ENCODE assay signal across 15 mouse cellular contexts in the genomic region with DNA sequence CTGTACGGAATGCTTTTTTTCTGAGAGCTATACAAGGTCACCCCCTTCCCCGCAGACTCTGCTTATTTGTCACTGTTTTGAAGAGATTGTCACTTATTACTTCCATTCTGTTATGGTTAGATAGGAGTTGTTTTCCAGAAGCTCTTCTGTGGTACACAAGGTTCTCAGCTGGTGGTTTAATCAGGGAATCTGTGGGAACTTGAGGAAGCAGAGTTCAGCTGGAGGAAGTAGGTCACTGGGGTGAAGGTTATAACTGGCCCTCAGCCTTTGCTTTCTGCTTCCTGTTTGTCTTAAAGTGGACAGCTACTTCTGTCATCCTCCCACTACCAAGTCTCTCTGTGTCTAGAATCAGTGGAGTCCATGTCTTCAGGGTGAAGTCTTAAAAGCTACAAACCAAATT.
A peak's percentile ranks its signal among the peaks of the same experiment; 100 is the strongest.
DNase-seq lines count a peak whose midpoint lies in the region; ATAC-seq and TF ChIP-seq lines count a peak whose summit lies in the region.
"Had no signal": no experiment of that assay in that cellular context is flagged by ENCODE, and none has a peak within 500 bp of the region (broad histone marks: within the 10 kb centered on the region; RNA-seq: fewer than 3 reads in every experiment).

No protein-coding gene starts in this region.

- no peaks in the 10 kb centered on the region for H3K4me1 ChIP-seq in heart, embryonic 11.5 days (ENCODE audit: control insufficient read depth, insufficient read depth, low read length)
- H3K4me1 ChIP-seq in kidney, postnatal 0 days (replicated peaks; ENCODE audit: insufficient read depth, low read length), result no peaks in the 10 kb centered on the region
- peaks cover 5% of the 10 kb centered on the region for H3K4me1 ChIP-seq in midbrain, embryonic 11.5 days (ENCODE audit: control insufficient read depth, insufficient read depth, low read length)
- peaks cover 12% of the 10 kb centered on the region for H3K4me1 ChIP-seq in midbrain, embryonic 10.5 days
- H3K4me1 ChIP-seq in forebrain, postnatal 0 days (ENCODE audit: insufficient read depth), result no peaks in the 10 kb centered on the region
- H3K4me1 ChIP-seq: hindbrain, embryonic 12.5 days; limb, embryonic 13.5 days had no signal

- H3K9ac ChIP-seq in heart, embryonic 11.5 days (ENCODE audit: low read depth, low read length), result no peak overlapping the region
- H3K9ac ChIP-seq in kidney, postnatal 0 days (ENCODE audit: low read depth, low read length), result no peak overlapping the region
- H3K9ac ChIP-seq in midbrain, embryonic 11.5 days (ENCODE audit: low read length), result no peak overlapping the region
- no peak overlapping the region for H3K9ac ChIP-seq in forebrain, postnatal 0 days
- H3K9ac ChIP-seq: hindbrain, embryonic 12.5 days; limb, embryonic 13.5 days had no signal

- DNase-seq in heart, adult 18-20 months, result peak; percentile 18 to 75
- peak; percentile 34 for DNase-seq in kidney, postnatal 0 days (ENCODE audit: low spot score)
- no peak for DNase-seq in kidney, adult 8-10 months
- DNase-seq in midbrain, embryonic 11.5 days (ENCODE audit: low spot score, missing footprints), result peak; percentile 39
- DNase-seq in midbrain, embryonic 10.5 days (ENCODE audit: low spot score), result no peak
- DNase-seq in forebrain, postnatal 0 days, result no peak
- DNase-seq in right cerebral cortex, postnatal 36 days (ENCODE audit: low spot score in 2 of 2), result no peak
- DNase-seq: cerebellum, adult 18-20 months; cerebellum, postnatal 36 days; thymus, postnatal 14 days had no signal

- no peak for TF ChIP-seq CTCF in kidney, postnatal 0 days (IDR thresholded peaks at IDR 0.05; ENCODE audit: low read depth)
- TF ChIP-seq CTCF in forebrain, postnatal 0 days (IDR thresholded peaks at IDR 0.05; ENCODE audit: low read depth), result no peak

- H3K4me3 ChIP-seq in heart, embryonic 11.5 days (ENCODE audit: low read depth, low read length), result no peak overlapping the region
- no peak overlapping the region for H3K4me3 ChIP-seq in kidney, postnatal 0 days (replicated peaks; ENCODE audit: low read depth, low read length)
- H3K4me3 ChIP-seq in midbrain, embryonic 11.5 days (ENCODE audit: low read depth, low read length), result no peak overlapping the region
- H3K4me3 ChIP-seq in midbrain, embryonic 10.5 days, result no peak overlapping the region
- H3K4me3 ChIP-seq in forebrain, postnatal 0 days (ENCODE audit: low read depth, low read length), result no peak overlapping the region
- H3K4me3 ChIP-seq: erythroblast, embryonic 14.5 days; hindbrain, embryonic 12.5 days; limb, embryonic 13.5 days had no signal

- H3K36me3 ChIP-seq in heart, embryonic 11.5 days (ENCODE audit: control insufficient read depth, insufficient read depth, low read length), result no peaks in the 10 kb centered on the region
- H3K36me3 ChIP-seq in kidney, postnatal 0 days (ENCODE audit: insufficient read depth, low read length), result no peaks in the 10 kb centered on the region
- no peaks in the 10 kb centered on the region for H3K36me3 ChIP-seq in midbrain, embryonic 11.5 days (ENCODE audit: control insufficient read depth, insufficient read depth, low read length)
- no peaks in the 10 kb centered on the region for H3K36me3 ChIP-seq in midbrain, embryonic 10.5 days
- no peaks in the 10 kb centered on the region for H3K36me3 ChIP-seq in forebrain, postnatal 0 days (ENCODE audit: insufficient read depth)
- H3K36me3 ChIP-seq: hindbrain, embryonic 12.5 days; limb, embryonic 13.5 days had no signal

- no peak overlapping the region for H3K4me2 ChIP-seq in heart, embryonic 11.5 days
- no peak overlapping the region for H3K4me2 ChIP-seq in kidney, postnatal 0 days (ENCODE audit: low read length)
- H3K4me2 ChIP-seq in midbrain, embryonic 11.5 days, result no peak overlapping the region
- H3K4me2 ChIP-seq in forebrain, postnatal 0 days (ENCODE audit: low read depth), result no peak overlapping the region
- H3K4me2 ChIP-seq: hindbrain, embryonic 12.5 days; limb, embryonic 13.5 days had no signal

- H3K27me3 ChIP-seq in heart, embryonic 11.5 days (ENCODE audit: control insufficient read depth, insufficient read depth, low read length), result no peaks in the 10 kb centered on the region
- H3K27me3 ChIP-seq in kidney, postnatal 0 days (ENCODE audit: insufficient read depth, low read length), result no peaks in the 10 kb centered on the region
- no peaks in the 10 kb centered on the region for H3K27me3 ChIP-seq in midbrain, embryonic 11.5 days (ENCODE audit: control insufficient read depth, insufficient read depth, low read length)
- no peaks in the 10 kb centered on the region for H3K27me3 ChIP-seq in midbrain, embryonic 10.5 days (ENCODE audit: low read depth, poor library complexity, severe bottlenecking)
- H3K27me3 ChIP-seq in forebrain, postnatal 0 days (ENCODE audit: insufficient read depth, low read length), result no peaks in the 10 kb centered on the region
- H3K27me3 ChIP-seq: hindbrain, embryonic 12.5 days; limb, embryonic 13.5 days had no signal

- 79% methylated on average over 2 of the region's 2 CpGs for WGBS in heart, embryonic 11.5 days (ENCODE audit: insufficient replicate concordance)
- 73% methylated on average over 2 of the region's 2 CpGs for WGBS in kidney, postnatal 0 days
- 82% methylated on average over 2 of the region's 2 CpGs for WGBS in midbrain, embryonic 11.5 days
- 86% methylated on average over 2 of the region's 2 CpGs for WGBS in midbrain, embryonic 10.5 days
- 92% methylated on average over 2 of the region's 2 CpGs for WGBS in forebrain, postnatal 0 days

- ATAC-seq in heart, embryonic 11.5 days (replicated peaks; ENCODE audit: insufficient number of reproducible peaks, low FRiP score, low TSS enrichment), result no peak
- ATAC-seq in kidney, postnatal 0 days (replicated peaks; ENCODE audit: low FRiP score, low read depth), result no peak
- no peak for ATAC-seq in midbrain, embryonic 11.5 days (ENCODE audit: low FRiP score)
- no peak for ATAC-seq in forebrain, postnatal 0 days
- ATAC-seq: forebrain, embryonic 14.5 days had no signal

- no peaks in the 10 kb centered on the region for H3K9me3 ChIP-seq in heart, embryonic 11.5 days (replicated peaks; ENCODE audit: control insufficient read depth, low read length)
- no peaks in the 10 kb centered on the region for H3K9me3 ChIP-seq in kidney, postnatal 0 days (replicated peaks; ENCODE audit: low read length)
- H3K9me3 ChIP-seq in midbrain, embryonic 11.5 days (ENCODE audit: control insufficient read depth, low read length), result no peaks in the 10 kb centered on the region
- no peaks in the 10 kb centered on the region for H3K9me3 ChIP-seq in midbrain, embryonic 10.5 days (replicated peaks)
- H3K9me3 ChIP-seq in forebrain, postnatal 0 days (ENCODE audit: low read length), result no peaks in the 10 kb centered on the region
- H3K9me3 ChIP-seq: hindbrain, embryonic 12.5 days; limb, embryonic 13.5 days had no signal

- no peak overlapping the region for H3K27ac ChIP-seq in heart, embryonic 11.5 days (ENCODE audit: low read depth, low read length)
- H3K27ac ChIP-seq in kidney, postnatal 0 days, result no peak overlapping the region
- no peak overlapping the region for H3K27ac ChIP-seq in midbrain, embryonic 11.5 days (ENCODE audit: low read depth, low read length)
- no peak overlapping the region for H3K27ac ChIP-seq in midbrain, embryonic 10.5 days (replicated peaks)
- no peak overlapping the region for H3K27ac ChIP-seq in forebrain, postnatal 0 days (ENCODE audit: low read depth, low read length)
- H3K27ac ChIP-seq: hindbrain, embryonic 12.5 days; limb, embryonic 13.5 days had no signal

Comparison
In these comparisons a context has a peak if more than half of its experiments do, and no peak if none do; other contexts are left out.
1. DNase-seq: peak in heart, adult 18-20 months (2 of 2), kidney, postnatal 0 days (single experiment) and midbrain, embryonic 11.5 days (single experiment); none in kidney, adult 8-10 months (0 of 2), midbrain, embryonic 10.5 days (single experiment), forebrain, postnatal 0 days (single experiment) and right cerebral cortex, postnatal 36 days (0 of 2).